Mouse (Mus musculus) limb, embryonic 11.5 days (tissue): Measurements from ENCODE around the gene Lypd9. TPM values are rescaled to one million over a fixed set of nuclear protein-coding genes. Genes with fewer than 3 reads are reported as not detected.
"Not testable (repeated sequence)": the region's sequence is repeated elsewhere in the genome, so short reads cannot be mapped to it uniquely, and the experiment has no call there.

ENCODE experiments used
- ATAC-seq: fragments of 200-750 bp; cut with Nextera tagmentation; 2 replicates; pipeline ENCODE4 v1.8.0; 2017; ENCODE audit warnings: low read depth; ENCODE audit not compliant: insufficient number of reproducible peaks, low FRiP score, low TSS enrichment
- DNase-seq: peaks from one replicate; pipeline ENCODE4 v3.0.0-alpha.2; 2015; ENCODE audit warnings: low spot score
- H3K27ac ChIP-seq: fragments of 300-500 bp; sonication (generic); replicated peaks from 2 replicates; pipeline ENCODE4 v1.5.1; 2014; ENCODE audit warnings: low read depth, mild to moderate bottlenecking, low read length
- H3K27me3 ChIP-seq: fragments of 300-500 bp; sonication (generic); 2 replicates; pipeline ENCODE4 v1.6.1; 2014; ENCODE audit warnings: mild to moderate bottlenecking, low read length, mixed read lengths; ENCODE audit not compliant: control insufficient read depth, insufficient read depth
- H3K36me3 ChIP-seq: fragments of 300-500 bp; sonication (generic); 2 replicates; pipeline ENCODE4 v1.6.1; 2014; ENCODE audit warnings: mild to moderate bottlenecking, low read length, moderate library complexity, mixed read lengths; ENCODE audit not compliant: control insufficient read depth, insufficient read depth
- H3K4me1 ChIP-seq: fragments of 300-500 bp; sonication (generic); 2 replicates; pipeline ENCODE4 v1.6.1; 2014; ENCODE audit warnings: low read length, mixed read lengths; ENCODE audit not compliant: control insufficient read depth, insufficient read depth
- H3K4me2 ChIP-seq: fragments of 300-500 bp; sonication (generic); 2 replicates; pipeline ENCODE4 v1.6.1; 2014; ENCODE audit warnings: low read depth, mild to moderate bottlenecking, moderate library complexity; ENCODE audit not compliant: severe bottlenecking
- H3K4me3 ChIP-seq: fragments of 300-500 bp; sonication (generic); 2 replicates; pipeline ENCODE4 v1.5.1; 2014; ENCODE audit warnings: low read depth, low read length
- H3K9ac ChIP-seq: fragments of 300-500 bp; sonication (generic); 2 replicates; pipeline ENCODE4 v1.6.1; 2014; ENCODE audit warnings: mild to moderate bottlenecking, low read length
- H3K9me3 ChIP-seq: fragments of 300-500 bp; sonication (generic); 2 replicates; pipeline ENCODE4 v1.6.1; 2016; ENCODE audit warnings: low read length; ENCODE audit not compliant: control insufficient read depth
- WGBS: fragments of 180-500 bp; shearing (Covaris S2); extraction: QIAGEN DNeasy Blood & Tissue Kit; methylation state at CpG from one replicate; pipeline ENCODE4 v1.1.7; 2014; 5-methylcytosine and 5-hydroxymethylcytosine counted together
- polyA plus RNA-seq: library from polyadenylated mRNA; unstranded; fragments of >200 nt; fragmentation: Nextera tagmentation; extraction: Ambion mirVana; gene quantifications from 2 replicates; pipeline ENCODE4 v1.2.1, GENCODE M21; 2014

Gene Lypd9
- polyA plus RNA-seq = not detected in 2 replicates

DNA sequence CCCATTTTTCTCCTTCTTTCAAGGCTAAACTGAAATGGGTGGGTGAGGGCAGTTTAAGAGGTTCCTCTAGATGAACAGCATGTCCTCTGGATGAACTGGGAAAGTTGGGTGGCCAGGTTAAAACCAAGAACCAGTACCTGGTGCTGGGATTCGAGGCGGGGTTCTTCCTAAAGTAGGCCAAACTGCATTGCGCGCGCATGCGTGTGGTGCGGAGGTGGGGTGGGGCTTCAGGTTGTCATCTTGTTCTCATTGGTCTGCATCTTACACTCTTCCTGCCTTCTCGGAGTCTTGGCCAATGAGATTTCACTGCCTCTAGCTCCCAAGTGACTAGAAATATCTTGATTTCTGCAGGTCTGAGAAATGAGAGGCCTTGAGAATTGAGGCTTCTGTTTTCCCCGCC lies at the start of gene Lypd9:
Gene Lypd9, minus strand, starts transcription at position 165 of the 400 bp plus-strand sequence.
- Histone ChIP-seq H3K4me2 (no peak within 1 kb of the TSS), H3K36me3 (no peaks in the 10 kb centered on the region), H3K9me3 (no peaks in the 10 kb centered on the region), H3K27ac (no peak within 1 kb of the TSS), H3K4me1 (peaks cover 5% of the 10 kb centered on the region; the same call in 1 of the 2 replicates), H3K4me3 (no peak within 1 kb of the TSS), H3K27me3 (no peaks in the 10 kb centered on the region), H3K9ac (no peak within 1 kb of the TSS)
- ATAC-seq = no peak
- DNase-seq = no peak
- 98% methylated on average over 9 of the region's 9 CpGs for WGBS

DNA sequence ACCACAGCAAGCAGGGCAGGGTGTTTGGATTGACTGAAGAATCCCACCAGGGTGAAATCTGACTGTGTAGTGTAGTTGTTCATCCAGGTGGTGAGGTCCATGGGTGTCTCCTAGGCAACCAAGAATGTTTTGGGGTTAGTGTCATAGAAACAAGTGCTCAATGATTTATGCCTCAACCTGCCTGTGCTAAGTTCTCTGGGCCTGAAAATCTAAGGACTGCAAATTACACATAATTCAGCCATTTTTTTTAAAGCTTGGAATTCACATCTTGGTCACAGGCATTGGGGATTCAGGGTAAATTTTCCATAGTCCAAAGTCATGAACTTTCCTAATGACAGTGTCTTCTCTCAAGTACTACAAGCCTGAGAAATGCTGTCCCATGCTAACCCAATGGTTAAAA lies 49.7 kb upstream of the Lypd9 start, which contains the start of gene Olfr331:
Gene Olfr331, minus strand, starts transcription at position 101 of the 400 bp plus-strand sequence.
- not testable (repeated sequence) for ATAC-seq

DNA sequence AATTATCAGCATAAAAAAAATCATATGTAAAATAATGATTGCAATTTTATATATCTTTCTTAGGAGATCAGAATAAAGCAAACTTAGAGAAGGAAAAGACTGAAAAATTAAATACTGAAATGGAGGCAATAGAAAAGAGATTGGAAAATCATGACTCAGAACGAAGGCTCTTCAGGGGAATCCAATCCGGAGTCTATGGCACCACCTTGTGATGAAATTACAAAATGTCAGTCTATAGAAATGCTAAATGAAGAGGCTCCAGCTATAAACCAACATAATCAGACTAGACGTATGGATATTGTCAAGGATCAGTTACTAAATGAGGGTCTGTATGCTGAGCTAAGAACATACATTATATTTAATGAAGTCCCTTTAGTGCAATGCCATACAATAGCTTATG lies 46.6 kb upstream of the Lypd9 start:
- WGBS = 63% methylated on average over 3 of the region's 3 CpGs
- Histone ChIP-seq H3K36me3 (no peaks in the 10 kb centered on the region), H3K4me2 (no peak overlapping the region), H3K9me3 (no peaks in the 10 kb centered on the region), H3K27ac (no peak overlapping the region), H3K27me3 (no peaks in the 10 kb centered on the region), H3K9ac (no peak overlapping the region), H3K4me3 (no peak overlapping the region), H3K4me1 (no peaks in the 10 kb centered on the region)
- DNase-seq (no peak), ATAC-seq (no peak)

More for the DNA sequence above, 49.7 kb upstream of the Lypd9 start, which contains the start of gene Olfr331:
- not testable (repeated sequence) for H3K27me3 ChIP-seq, H3K27ac ChIP-seq, H3K4me1 ChIP-seq, H3K36me3 ChIP-seq, H3K9ac ChIP-seq, DNase-seq, H3K4me2 ChIP-seq, H3K4me3 ChIP-seq, H3K9me3 ChIP-seq

DNA sequence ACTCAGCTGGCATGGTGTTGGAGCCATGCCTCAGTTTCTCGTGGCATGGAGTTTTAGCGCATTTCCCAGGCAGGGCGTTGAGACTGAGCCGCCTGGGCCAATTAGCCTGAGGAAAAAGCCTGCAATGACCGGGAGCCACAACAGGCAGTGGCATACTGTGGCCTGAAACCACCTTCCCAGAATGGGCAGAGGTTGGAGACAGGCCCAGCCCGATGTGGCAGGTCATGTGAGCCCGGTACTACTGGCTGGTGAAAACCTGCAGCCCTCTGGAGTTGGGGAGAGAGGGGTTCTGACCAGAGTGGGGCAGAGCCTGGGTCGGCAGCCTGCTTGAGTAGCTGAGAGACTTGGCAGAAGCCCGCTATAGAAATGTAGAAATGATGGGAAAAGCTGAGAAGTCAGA lies 46.0 kb upstream of the Lypd9 start:
- WGBS = 74% methylated on average over 9 of the region's 9 CpGs
- no peaks in the 10 kb centered on the region for H3K4me1 ChIP-seq
- no peaks in the 10 kb centered on the region for H3K36me3 ChIP-seq
- ATAC-seq = no peak
- H3K9me3 ChIP-seq = no peaks in the 10 kb centered on the region
- no peak for DNase-seq
- no peak overlapping the region for H3K27ac ChIP-seq
- no peaks in the 10 kb centered on the region for H3K27me3 ChIP-seq
- H3K4me3 ChIP-seq = no peak overlapping the region
- no peak overlapping the region for H3K9ac ChIP-seq
- H3K4me2 ChIP-seq = no peak overlapping the region

DNA sequence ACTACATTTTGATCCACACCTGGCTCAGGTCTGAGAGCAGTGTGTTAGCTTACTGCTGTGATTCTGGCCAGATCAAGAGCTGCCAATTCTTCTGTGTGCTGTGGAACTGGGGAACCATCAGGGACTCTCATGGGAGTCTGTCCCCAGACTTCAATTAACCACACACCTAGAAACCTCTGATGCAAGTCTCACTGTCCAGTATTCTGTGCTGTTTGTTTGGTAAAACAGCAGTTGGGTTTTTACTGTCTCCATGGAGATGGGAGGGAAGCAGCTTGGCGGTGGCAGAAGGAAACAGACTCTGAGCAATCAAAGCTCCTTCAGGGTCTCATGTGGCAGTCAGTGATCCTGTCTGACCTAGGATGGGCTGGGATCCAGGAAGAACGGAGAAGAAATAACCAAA lies 39.7 kb upstream of the Lypd9 start, which contains the start of gene Olfr332:
Gene Olfr332, minus strand, starts transcription at position 101 of the 400 bp plus-strand sequence.
- Histone ChIP-seq H3K4me3 (no peak within 1 kb of the TSS), H3K9ac (no peak within 1 kb of the TSS), H3K27ac (no peak within 1 kb of the TSS), H3K36me3 (no peaks in the 10 kb centered on the region), H3K27me3 (no peaks in the 10 kb centered on the region), H3K4me2 (no peak within 1 kb of the TSS), H3K9me3 (no peaks in the 10 kb centered on the region), H3K4me1 (no peaks in the 10 kb centered on the region)
- 87% methylated on average over 2 of the region's 2 CpGs for WGBS
- no peak for ATAC-seq
- no peak for DNase-seq

DNA sequence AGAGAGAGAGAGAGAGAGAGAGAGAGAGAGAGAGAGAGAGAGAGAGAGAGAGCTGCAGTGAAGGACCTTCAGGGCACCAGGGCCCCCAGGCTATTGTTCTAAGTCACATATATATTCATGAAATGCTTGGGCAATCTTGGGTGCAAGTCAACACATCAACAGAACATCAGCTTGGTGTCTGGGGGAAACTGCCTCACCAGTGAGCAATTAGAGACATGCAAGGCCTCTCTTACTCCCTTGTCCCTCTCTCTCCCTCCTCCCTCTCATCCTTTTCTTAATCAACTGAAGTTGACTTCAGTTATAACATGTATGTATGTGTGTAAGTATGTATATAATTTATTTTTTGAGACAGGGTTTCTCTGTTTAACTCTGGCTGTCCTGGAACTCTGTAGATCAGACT lies 9.4 kb upstream of the Lypd9 start, which contains the start of gene Olfr30:
Gene Olfr30, minus strand, starts transcription at position 101 of the 400 bp plus-strand sequence.
- H3K9ac ChIP-seq = no peak within 1 kb of the TSS
- no peak for ATAC-seq
- H3K4me2 ChIP-seq = no peak within 1 kb of the TSS
- no peak within 1 kb of the TSS for H3K4me3 ChIP-seq
- DNase-seq = no peak
- no peaks in the 10 kb centered on the region for H3K36me3 ChIP-seq
- H3K9me3 ChIP-seq = no peaks in the 10 kb centered on the region
- H3K27me3 ChIP-seq = no peaks in the 10 kb centered on the region
- no peak within 1 kb of the TSS for H3K27ac ChIP-seq
- H3K4me1 ChIP-seq = no peaks in the 10 kb centered on the region

DNA sequence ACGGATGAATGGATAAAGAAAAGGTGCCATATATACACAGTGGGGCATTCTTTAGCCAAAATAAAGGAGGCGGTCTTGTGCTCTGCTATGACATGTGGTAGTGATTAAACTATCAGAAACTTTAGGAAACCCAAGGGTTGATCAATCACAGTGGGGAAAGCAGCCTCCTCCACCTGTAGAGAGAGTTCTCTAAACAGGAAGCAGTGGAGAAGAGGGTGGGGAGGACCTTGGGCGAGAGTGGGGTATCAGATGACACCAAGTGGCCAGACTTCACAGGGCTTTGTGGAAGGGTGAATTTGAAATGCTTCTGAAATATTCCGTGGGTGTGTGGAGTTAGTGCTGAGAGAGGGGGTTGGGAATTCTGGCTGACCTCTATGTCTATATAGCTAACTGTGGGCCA lies 869 bp upstream of the Lypd9 start:
- ATAC-seq (peak; percentile 70; the same call in 1 of the 2 replicates), DNase-seq (peak; percentile 44)
- H3K27me3 ChIP-seq = no peaks in the 10 kb centered on the region
- no peak overlapping the region for H3K9ac ChIP-seq
- H3K4me2 ChIP-seq = no peak overlapping the region
- no peak overlapping the region for H3K27ac ChIP-seq
- WGBS = 17% methylated on average over 4 of the region's 4 CpGs
- no peaks in the 10 kb centered on the region for H3K9me3 ChIP-seq
- no peaks in the 10 kb centered on the region for H3K36me3 ChIP-seq
- no peak overlapping the region for H3K4me3 ChIP-seq
- H3K4me1 ChIP-seq = peaks cover 5% of the 10 kb centered on the region; the same call in 1 of the 2 replicates

DNA sequence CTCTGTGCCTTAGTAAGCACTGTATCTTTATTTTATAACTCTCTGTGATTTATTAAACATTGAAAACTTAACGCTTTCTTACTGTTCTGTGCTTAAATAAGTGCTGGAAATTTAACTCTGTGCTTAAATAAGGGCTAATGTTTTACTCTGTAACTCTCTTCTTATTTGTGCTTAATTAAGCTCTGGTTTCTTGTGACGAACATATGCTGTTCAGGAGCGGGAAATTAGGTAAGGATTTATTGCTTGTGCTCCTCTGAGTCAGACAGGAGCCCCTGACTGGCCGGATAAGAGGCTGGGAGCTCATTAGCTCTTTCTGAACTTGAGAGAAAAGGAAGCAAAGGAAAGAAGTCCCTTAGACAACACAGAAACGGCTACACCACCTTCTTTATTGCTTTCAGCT lies 14.9 kb downstream of the Lypd9 start:
- Histone ChIP-seq H3K4me2 (no peak overlapping the region), H3K27me3 (no peaks in the 10 kb centered on the region), H3K9me3 (no peaks in the 10 kb centered on the region), H3K4me1 (peaks cover 4% of the 10 kb centered on the region; the same call in 1 of the 2 replicates), H3K4me3 (no peak overlapping the region), H3K27ac (no peak overlapping the region), H3K9ac (no peak overlapping the region), H3K36me3 (no peaks in the 10 kb centered on the region)
- WGBS = 8% methylated on average over 5 of the region's 5 CpGs
- ATAC-seq = no peak
- no peak for DNase-seq

DNA sequence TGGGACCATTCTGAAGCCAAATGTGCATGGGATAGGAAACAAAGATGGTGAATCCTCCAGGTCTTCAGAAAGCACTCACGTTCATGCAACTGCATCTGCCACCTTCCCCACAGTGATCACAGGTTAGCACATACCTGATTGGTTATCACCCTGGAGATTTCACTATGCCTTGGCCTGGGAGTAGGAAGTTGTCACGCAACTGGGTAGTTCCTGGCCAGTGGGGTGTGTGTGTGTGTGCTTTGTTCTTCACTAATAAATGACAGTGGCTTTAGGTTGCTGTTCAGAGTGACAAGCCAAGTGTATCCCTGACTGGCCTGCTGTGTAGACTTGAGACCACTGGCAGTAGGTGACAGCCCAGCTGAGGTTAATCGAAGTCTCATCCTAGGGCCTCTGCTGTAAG lies 20.5 kb downstream of the Lypd9 start, which contains the start of gene Gm12253:
Gene Gm12253, plus strand, starts transcription at position 301 of the 400 bp plus-strand sequence.
- H3K4me2 ChIP-seq = no peak within 1 kb of the TSS
- no peaks in the 10 kb centered on the region for H3K27me3 ChIP-seq
- ATAC-seq (no peak), DNase-seq (no peak)
- no peaks in the 10 kb centered on the region for H3K9me3 ChIP-seq
- no peak within 1 kb of the TSS for H3K4me3 ChIP-seq
- H3K36me3 ChIP-seq = no peaks in the 10 kb centered on the region
- H3K27ac ChIP-seq = no peak within 1 kb of the TSS
- H3K9ac ChIP-seq = no peak within 1 kb of the TSS
- H3K4me1 ChIP-seq = peaks cover 5% of the 10 kb centered on the region; the same call in 1 of the 2 replicates
- 86% methylated on average over 3 of the region's 3 CpGs for WGBS
